Mouse (Mus musculus): ENCODE results near the gene Sgip1.

Sgip1 gene

GRCm38 (mm10) chr4:102978440-102978839 is 237.3 kb downstream of the Sgip1 start, which contains the start of gene Tctex1d1:
Gene Tctex1d1, plus strand, starts transcription at chr4:102978606.
- peak; percentile 86 for DNase-seq

GRCm38 (mm10) chr4:102979385-102979784 is 238.3 kb downstream of the Sgip1 start:
- DNase-seq, result no peak

- no peak for DNase-seq
Observed at GRCm38 (mm10) chr4:102981709-102982108, 240.6 kb downstream of the Sgip1 start.

DNA sequence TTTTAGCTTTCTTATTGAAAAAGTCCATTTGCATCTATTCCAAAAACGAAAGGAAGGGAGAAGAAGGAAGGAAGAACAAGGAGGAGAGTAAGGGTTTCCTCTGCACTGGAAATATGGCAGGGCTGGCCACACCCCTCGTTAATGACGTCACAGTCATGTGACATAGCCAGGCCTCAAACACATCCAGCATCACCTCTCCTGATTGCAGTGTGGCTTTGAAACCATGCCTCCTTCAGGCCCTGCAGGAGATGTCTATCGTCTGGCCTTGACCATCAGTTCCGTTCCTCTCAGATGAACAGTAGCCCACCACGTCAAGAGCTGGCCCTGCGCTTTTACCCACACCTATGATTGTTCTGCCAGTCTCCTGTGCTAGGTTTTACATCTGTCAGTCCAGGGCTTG is 245.1 kb downstream of the Sgip1 start:
- peak; percentile 84 for DNase-seq

DNA sequence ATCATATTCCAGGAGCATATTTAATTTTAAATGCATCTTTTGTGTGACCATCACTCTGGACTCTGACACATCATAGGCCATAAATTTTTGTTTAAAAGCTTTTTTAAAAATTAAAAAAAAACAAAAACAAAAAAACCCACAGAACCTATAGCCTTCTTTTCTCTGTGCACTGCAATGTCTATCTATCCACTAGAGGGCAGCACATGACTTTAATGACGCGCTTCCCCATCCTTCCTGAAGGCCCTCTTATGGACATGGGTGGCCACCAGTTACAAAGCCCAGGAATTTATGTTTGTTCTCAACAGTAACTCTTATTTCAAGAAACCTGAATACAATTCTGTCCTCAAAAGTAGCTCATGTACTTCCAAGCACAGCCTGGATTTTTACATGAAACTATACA is 245.8 kb downstream of the Sgip1 start:
- DNase-seq, result peak; percentile 81

- DNase-seq, result peak; percentile 76
Observed at GRCm38 (mm10) chr4:102987325-102987724, 246.2 kb downstream of the Sgip1 start.

GRCm38 (mm10) chr4:102987756-102988155 is 246.7 kb downstream of the Sgip1 start:
- no peak for DNase-seq

DNA sequence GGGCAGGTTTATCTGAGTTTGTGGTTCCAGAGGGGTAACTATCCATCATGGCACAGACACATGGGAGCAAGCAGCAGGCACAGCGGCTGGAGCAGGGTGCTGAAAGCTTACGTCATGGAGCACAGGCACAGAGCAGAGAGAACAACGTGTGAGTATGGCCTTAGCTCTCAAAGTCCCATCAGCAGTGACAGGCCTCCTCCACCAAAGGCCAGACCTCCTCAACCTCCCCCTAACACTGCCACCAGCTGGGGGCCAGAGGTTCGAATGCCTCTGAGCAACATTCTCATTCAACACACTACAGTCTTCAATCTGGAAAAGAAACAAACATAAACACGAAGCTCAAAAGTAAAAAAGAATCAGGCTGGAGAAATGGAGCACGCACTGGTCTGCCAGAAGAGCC is 247.4 kb downstream of the Sgip1 start:
- DNase-seq, result peak; percentile 64

DNA sequence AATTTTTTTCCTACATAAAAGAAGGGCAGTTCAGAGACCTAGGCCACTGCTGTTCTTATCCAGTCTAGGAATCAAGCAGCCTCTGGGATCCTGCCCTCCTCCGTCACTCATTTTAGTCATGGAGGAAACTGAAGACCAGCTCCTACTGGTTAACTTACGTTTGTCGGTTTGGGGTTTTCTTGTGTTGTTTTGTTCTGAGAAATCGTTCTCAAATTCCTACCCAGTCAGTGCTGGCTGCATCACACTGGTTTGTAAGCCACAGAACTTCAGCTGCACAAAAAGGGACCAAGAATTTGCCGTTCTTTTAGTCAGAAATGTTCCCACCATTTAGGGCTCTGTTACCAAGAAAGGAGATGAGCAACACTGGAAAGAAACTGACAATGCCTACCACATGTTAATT is 248.3 kb downstream of the Sgip1 start:
- peak; percentile 71 for DNase-seq

- DNase-seq, result peak; percentile 55
Observed at GRCm38 (mm10) chr4:102990016-102990415, 248.9 kb downstream of the Sgip1 start.

- DNase-seq, result peak; percentile 36
Observed at GRCm38 (mm10) chr4:102990595-102991340, 249.7 kb downstream of the Sgip1 start.

GRCm38 (mm10) chr4:102991685-102992084 is 250.6 kb downstream of the Sgip1 start:
- DNase-seq, result peak; percentile 17

- no peak for DNase-seq
Observed at GRCm38 (mm10) chr4:103004681-103005080, 263.6 kb downstream of the Sgip1 start.

GRCm38 (mm10) chr4:103005190-103005945 is 264.3 kb downstream of the Sgip1 start:
- DNase-seq, result peak; percentile 18

DNA sequence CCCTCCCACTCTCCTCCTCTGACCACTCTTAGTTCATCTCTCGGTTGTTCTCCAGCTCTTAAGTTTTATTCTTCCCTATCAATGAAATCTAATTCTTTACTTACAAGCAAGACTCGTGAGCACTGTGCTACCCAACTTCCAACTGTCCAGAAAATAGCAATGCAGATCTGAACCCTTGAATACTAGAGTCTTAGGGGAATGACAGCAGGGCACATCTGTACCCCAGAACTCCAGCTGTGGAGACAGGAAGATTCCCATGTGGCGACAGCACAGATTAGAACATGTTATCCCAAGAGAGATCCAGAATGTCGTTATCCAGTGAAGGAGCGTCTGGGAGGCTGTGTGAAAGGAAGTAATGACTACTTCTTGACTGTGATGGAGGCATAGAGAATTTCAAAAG is 265.2 kb downstream of the Sgip1 start:
- peak; percentile 79 for DNase-seq

DNA sequence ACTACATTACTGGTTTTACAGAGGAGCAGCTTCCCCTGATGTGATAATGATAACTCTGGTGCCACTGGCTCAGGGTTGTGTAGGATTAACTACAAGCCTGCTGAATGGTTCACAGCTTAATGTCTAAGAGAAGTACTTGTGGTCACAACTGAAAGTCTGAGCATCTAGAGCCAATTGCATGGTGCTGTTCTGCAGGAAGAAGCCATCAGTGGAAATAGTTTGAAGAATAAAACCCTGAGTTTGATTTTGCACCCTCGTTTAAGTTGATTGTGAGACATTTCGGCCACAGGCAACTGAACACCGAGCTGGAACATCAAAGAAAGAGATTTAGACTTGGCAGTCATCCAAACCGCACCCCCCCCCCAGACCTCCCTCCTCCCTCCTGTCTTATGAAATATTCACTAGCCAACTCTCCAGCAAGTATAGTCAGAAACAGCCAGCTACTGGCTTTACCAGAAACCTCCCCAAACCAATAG is 265.9 kb downstream of the Sgip1 start:
- no peak for DNase-seq

DNA sequence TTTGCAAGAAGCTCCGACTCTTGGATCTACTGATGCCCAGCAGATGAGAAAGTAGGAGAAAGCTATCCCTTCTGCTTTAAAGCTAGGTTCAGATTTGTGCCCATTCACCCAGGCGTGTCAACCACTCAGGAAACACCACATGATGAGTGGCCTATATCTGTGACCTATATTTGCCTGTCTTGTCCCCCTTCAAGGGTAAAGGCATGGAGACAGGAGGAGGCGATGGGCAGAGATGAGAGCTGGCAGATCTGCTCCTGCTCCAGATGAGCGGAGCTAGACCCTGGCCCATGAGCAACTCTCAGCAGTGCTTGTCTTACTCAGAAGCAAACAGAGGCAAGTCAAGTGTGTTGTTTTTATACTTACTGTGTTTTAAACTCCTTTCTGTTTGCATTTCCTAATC is 269.6 kb downstream of the Sgip1 start:
- peak; percentile 64 for DNase-seq

- DNase-seq, result peak; percentile 36
Observed at GRCm38 (mm10) chr4:103011823-103012222, 270.7 kb downstream of the Sgip1 start.

GRCm38 (mm10) chr4:103013490-103013889 is 272.4 kb downstream of the Sgip1 start:
- DNase-seq, result no peak
